Mouse (Mus musculus) cerebellum, adult 8-10 months (tissue): ENCODE results near the gene Fkbpl.

Source experiments
- DNase-seq: peaks from one replicate; pipeline ENCODE4 v3.0.0; 2022

The Fkbpl gene

GRCm38 (mm10) chr17:34670235-34670634, 25.7 kb downstream of the Fkbpl start, which contains the start of gene Tnxb:
Tnxb (plus strand) TSS chr17:34670535.
- no peak for DNase-seq

GRCm38 (mm10) chr17:34671151-34672066, 26.8 kb downstream of the Fkbpl start:
- DNase-seq: no peak

GRCm38 (mm10) chr17:34672246-34672792, 27.8 kb downstream of the Fkbpl start:
- DNase-seq: no peak

GRCm38 (mm10) chr17:34673139-34673538, 28.6 kb downstream of the Fkbpl start:
- DNase-seq: no peak

GRCm38 (mm10) chr17:34674524-34675204, 30.1 kb downstream of the Fkbpl start:
- DNase-seq: no peak

GRCm38 (mm10) chr17:34675205-34676092, 30.9 kb downstream of the Fkbpl start:
- no peak for DNase-seq

GRCm38 (mm10) chr17:34676093-34676460, 31.5 kb downstream of the Fkbpl start:
- no peak for DNase-seq

GRCm38 (mm10) chr17:34676671-34677070, 32.1 kb downstream of the Fkbpl start:
- DNase-seq: no peak

GRCm38 (mm10) chr17:34680191-34680590, 35.6 kb downstream of the Fkbpl start:
- DNase-seq: no peak

- no peak for DNase-seq
Observed at GRCm38 (mm10) chr17:34680621-34681020, 36.1 kb downstream of the Fkbpl start.

GRCm38 (mm10) chr17:34681132-34681571, 36.6 kb downstream of the Fkbpl start:
- DNase-seq: no peak

GRCm38 (mm10) chr17:34681881-34682536, 37.4 kb downstream of the Fkbpl start:
- DNase-seq: no peak

- no peak for DNase-seq
Observed at GRCm38 (mm10) chr17:34683179-34683578, 38.6 kb downstream of the Fkbpl start.

GRCm38 (mm10) chr17:34683686-34684220, 39.2 kb downstream of the Fkbpl start:
- no peak for DNase-seq

- DNase-seq: no peak
Observed at GRCm38 (mm10) chr17:34684253-34684893, 39.8 kb downstream of the Fkbpl start.

GRCm38 (mm10) chr17:34685120-34686110, 40.9 kb downstream of the Fkbpl start:
- no peak for DNase-seq

- no peak for DNase-seq
Observed at GRCm38 (mm10) chr17:34688889-34689288, 44.3 kb downstream of the Fkbpl start.

- no peak for DNase-seq
Observed at GRCm38 (mm10) chr17:34690458-34690857, 45.9 kb downstream of the Fkbpl start.

GRCm38 (mm10) chr17:34692906-34693305, 48.3 kb downstream of the Fkbpl start:
- DNase-seq: no peak
